Mouse (Mus musculus) stomach, embryonic 14.5 days (tissue): ENCODE data around the gene Rbpj. TPM values are rescaled to one million over a fixed set of nuclear protein-coding genes. Genes with fewer than 3 reads are reported as not detected.

ENCODE experiments used
- ATAC-seq: fragments of 200-750 bp; cut with Nextera tagmentation; 2 replicates; pipeline ENCODE4 v1.8.0; 2017; ENCODE audit warnings: low read depth, moderate TSS enrichment; ENCODE audit not compliant: insufficient number of reproducible peaks, insufficient read depth, low FRiP score
- H3K27ac ChIP-seq: fragments of 300-500 bp; sonication (generic); 2 replicates; pipeline ENCODE4 v1.5.1; 2014; ENCODE audit warnings: mild to moderate bottlenecking, low read length, moderate library complexity, mixed read lengths
- H3K27me3 ChIP-seq: fragments of 300-500 bp; sonication (generic); 2 replicates; pipeline ENCODE4 v1.6.1; 2014; ENCODE audit warnings: low read length, control low read depth, mixed read lengths; ENCODE audit not compliant: control insufficient read depth, insufficient read depth
- H3K36me3 ChIP-seq: fragments of 300-500 bp; sonication (generic); 2 replicates; pipeline ENCODE4 v1.6.1; 2014; ENCODE audit warnings: mild to moderate bottlenecking, control low read depth, low read length, moderate library complexity, mixed read lengths; ENCODE audit not compliant: control insufficient read depth, insufficient read depth
- H3K4me1 ChIP-seq: fragments of 300-500 bp; sonication (generic); 2 replicates; pipeline ENCODE4 v1.6.1; 2014; ENCODE audit warnings: low read length, control low read depth, mixed read lengths; ENCODE audit not compliant: control insufficient read depth, insufficient read depth
- H3K4me2 ChIP-seq: fragments of 300-500 bp; sonication (generic); replicated peaks from 2 replicates; pipeline ENCODE4 v1.6.1; 2014; ENCODE audit warnings: low read depth, low read length, control low read depth
- H3K4me3 ChIP-seq: fragments of 300-500 bp; sonication (generic); 2 replicates; pipeline ENCODE4 v1.5.1; 2014; ENCODE audit warnings: low read depth, low read length, control low read depth
- H3K9ac ChIP-seq: fragments of 300-500 bp; sonication (generic); replicated peaks from 2 replicates; pipeline ENCODE4 v1.6.1; 2014; ENCODE audit warnings: low read depth, mild to moderate bottlenecking, control low read depth, low read length, moderate library complexity, mixed read lengths
- H3K9me3 ChIP-seq: fragments of 300-500 bp; sonication (generic); 2 replicates; pipeline ENCODE4 v1.6.1; 2016; ENCODE audit warnings: low read depth, low read length, control low read depth; ENCODE audit not compliant: control insufficient read depth
- WGBS: fragments of 180-500 bp; shearing (Covaris S2); extraction: QIAGEN DNeasy Blood & Tissue Kit; methylation state at CpG from one replicate; pipeline ENCODE4 v1.1.7; 2014; 5-methylcytosine and 5-hydroxymethylcytosine counted together
- polyA plus RNA-seq: library from polyadenylated mRNA; unstranded; fragments of >200 nt; fragmentation: Nextera tagmentation; extraction: Ambion mirVana; gene quantifications from 2 replicates; pipeline ENCODE4 v1.2.1, GENCODE M21; 2014

Gene Rbpj
- polyA plus RNA-seq, 1 experiment from 2014 or later: 42.4 TPM

DNA sequence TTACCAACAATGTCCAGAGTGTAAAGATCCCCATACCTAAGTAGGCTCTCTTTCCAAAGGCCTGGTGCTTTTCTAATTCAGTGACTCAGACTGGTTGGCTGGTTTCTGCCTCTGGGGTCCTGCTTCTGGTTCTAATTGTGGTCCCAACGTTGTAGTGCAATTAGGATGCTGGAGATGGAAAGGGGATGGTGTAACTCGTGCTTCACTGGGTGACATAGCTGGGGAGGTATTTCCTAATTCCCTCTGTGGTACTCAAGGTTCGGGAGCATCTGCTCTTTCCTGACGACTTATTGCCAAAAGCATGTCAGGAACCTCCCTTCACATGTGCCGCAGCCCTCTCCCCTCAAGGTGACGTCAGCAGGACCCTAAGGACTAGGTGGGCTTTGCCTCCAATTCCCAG, 27.8 kb downstream of the Rbpj start:
- H3K9ac ChIP-seq: no peak overlapping the region
- H3K27ac ChIP-seq: no peak overlapping the region
- 74% methylated on average over 6 of the region's 6 CpGs for WGBS
- no peaks in the 10 kb centered on the region for H3K9me3 ChIP-seq
- no peak overlapping the region for H3K4me2 ChIP-seq
- ATAC-seq: no peak
- no peak overlapping the region for H3K4me3 ChIP-seq
- no peaks in the 10 kb centered on the region for H3K36me3 ChIP-seq
- no peaks in the 10 kb centered on the region for H3K27me3 ChIP-seq
- H3K4me1 ChIP-seq: no peaks in the 10 kb centered on the region

DNA sequence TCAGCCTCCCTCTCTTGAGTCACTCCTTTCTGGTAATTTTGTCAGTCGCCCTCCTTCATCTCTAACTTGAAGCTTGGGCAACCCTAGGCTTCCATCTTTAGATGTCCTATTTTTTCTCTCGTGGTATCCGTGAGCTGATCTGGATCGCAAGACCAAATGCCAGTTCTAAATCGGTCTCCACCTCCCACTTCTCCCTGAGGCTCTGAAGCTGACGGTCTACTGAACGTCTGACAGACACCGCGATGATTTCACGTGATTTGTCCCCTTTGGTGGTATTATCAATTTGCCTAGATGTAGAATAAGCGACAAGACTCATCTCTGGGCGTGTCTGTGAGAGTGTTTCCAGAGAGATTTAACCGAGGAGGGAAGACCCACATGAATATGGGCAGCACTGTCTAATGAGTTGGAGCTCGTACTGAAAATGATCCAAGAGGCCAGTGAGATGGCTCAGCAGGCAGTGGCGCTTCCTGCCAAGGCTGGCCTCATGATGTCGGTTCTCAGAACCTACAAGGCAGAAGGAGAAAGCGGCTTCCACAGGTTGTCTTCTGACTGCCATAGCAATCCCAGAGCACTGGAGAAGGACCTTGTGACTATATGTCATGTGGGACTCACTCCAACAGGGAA, 28.7 kb downstream of the Rbpj start:
- Histone ChIP-seq H3K27me3 (no peaks in the 10 kb centered on the region), H3K9ac (no peak overlapping the region), H3K36me3 (no peaks in the 10 kb centered on the region), H3K4me2 (no peak overlapping the region), H3K4me3 (no peak overlapping the region), H3K4me1 (no peaks in the 10 kb centered on the region), H3K27ac (no peak overlapping the region), H3K9me3 (no peaks in the 10 kb centered on the region)
- ATAC-seq: no peak
- 89% methylated on average over 17 of the region's 17 CpGs for WGBS

DNA sequence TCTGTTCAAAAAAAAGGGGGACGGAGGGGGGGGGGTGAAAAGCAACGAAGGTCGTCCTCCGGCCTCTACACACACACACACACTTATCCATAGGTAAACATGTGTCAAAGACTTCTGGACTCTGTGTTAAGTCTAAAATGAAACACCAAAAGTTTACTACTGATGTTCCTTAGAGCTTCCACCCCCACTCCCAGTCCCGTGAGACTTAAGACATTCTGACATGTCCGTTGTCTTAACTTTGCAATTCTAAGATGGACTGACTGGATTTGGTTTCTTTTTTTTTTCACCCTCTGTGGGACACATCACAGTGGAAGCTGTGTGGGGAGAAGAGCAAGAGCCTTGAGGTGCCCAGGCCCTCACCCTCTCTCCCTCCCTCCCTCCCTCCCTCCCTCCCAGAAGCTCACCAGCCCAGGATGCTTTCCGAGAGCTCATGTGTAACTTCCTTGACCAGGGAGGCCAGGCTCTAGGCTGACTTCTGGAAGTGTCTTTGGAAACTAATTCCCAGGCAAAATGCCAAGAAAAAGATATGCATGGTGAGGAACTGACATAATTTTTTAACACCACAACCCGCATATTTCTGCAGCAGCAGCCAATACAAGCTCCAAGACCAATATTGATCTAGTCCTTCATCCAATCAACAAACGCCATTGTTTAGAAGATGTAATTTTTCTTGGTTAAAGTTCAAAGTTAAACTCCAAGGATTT, 31.0 kb downstream of the Rbpj start:
- ATAC-seq: 0 out of 2 replicates have a peak, but pooled peaks have one; percentile 2
- WGBS: 37% methylated on average over 9 of the region's 9 CpGs

DNA sequence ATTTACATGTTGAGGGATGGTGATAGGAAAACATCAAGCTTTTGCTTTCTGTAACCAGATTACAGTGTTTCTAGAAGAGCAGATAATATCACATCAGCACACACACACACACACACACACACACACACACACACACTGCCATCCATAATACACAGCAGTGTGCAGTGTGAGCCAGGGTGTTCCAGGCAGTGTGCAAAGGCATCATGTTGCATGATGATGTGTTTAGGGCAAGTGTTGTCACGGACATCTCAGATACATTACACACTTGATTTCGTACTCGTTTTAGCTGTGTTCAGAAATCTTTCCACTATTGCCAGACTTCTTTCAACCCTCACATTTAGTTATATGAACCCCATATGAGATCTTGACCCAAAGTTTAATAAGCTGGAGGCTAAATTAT, 33.6 kb downstream of the Rbpj start:
- H3K27me3 ChIP-seq: no peaks in the 10 kb centered on the region
- WGBS: 77% methylated on average over 3 of the region's 3 CpGs
- ATAC-seq: no peak

More for the DNA sequence above, 31.0 kb downstream of the Rbpj start:
- Histone ChIP-seq H3K4me3 (no peak overlapping the region), H3K27ac (peak overlapping the region; percentile 21; the same call in 1 of the 2 replicates), H3K9me3 (no peaks in the 10 kb centered on the region), H3K4me2 (no peak overlapping the region; the same call in 1 of the 2 replicates), H3K4me1 (no peaks in the 10 kb centered on the region), H3K36me3 (no peaks in the 10 kb centered on the region), H3K9ac (no peak overlapping the region), H3K27me3 (no peaks in the 10 kb centered on the region)

DNA sequence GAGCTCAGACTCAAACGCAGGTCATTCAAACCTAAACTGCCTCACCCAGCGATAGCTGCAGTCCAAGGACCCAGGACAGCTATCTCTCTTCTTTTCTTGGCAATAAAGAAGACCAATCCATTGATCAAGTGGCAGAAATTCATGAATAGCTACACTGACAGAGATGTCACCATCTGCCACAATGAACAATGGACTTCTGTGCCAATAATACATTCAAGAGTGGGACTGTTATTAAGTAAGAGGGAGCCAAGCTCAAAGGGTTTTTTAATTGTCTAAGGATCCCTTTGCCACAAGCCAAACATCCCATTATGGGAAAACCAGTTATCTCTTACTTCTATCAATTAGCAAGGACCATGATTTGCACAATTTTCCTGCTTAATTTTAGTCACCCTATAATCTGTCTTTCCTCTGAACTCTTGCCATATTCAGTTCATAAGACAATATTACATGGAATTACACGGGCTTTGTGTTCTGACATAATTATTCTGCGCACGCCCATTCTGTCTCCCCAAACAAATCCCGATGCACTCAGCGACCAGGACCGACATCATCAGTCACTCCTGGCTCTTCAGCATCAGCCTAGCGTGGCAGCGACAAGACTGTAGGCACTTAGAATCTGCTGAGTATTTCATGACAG, 34.7 kb downstream of the Rbpj start:
- 70% methylated on average over 10 of the region's 10 CpGs for WGBS

More for the DNA sequence above, 33.6 kb downstream of the Rbpj start:
- Histone ChIP-seq H3K27ac (no peak overlapping the region), H3K9ac (no peak overlapping the region), H3K36me3 (no peaks in the 10 kb centered on the region), H3K4me3 (no peak overlapping the region), H3K4me1 (no peaks in the 10 kb centered on the region), H3K4me2 (no peak overlapping the region), H3K9me3 (no peaks in the 10 kb centered on the region)

DNA sequence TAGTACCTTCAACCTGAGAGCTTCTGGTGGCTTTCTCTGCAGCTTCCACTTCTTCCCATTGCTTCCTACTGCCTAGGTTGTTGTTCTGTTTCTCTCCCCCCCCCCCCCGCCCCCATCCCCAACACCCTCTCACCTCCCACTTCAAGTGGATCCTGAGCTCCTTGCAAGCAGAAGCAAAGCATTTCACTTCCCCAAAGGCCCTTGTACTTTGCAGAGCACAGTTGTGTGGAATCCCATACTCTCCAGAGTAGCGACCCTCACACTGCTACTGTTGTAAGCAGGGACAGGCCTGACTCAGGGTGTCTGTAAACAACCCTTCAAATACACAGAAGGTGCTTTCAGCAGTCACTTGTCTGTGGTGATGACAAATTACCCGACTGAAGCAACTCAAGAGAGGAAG, 37.3 kb downstream of the Rbpj start:
- Histone ChIP-seq H3K9me3 (no peaks in the 10 kb centered on the region), H3K9ac (no peak overlapping the region), H3K27me3 (no peaks in the 10 kb centered on the region), H3K4me1 (no peaks in the 10 kb centered on the region), H3K27ac (no peak overlapping the region), H3K36me3 (no peaks in the 10 kb centered on the region), H3K4me3 (no peak overlapping the region), H3K4me2 (no peak overlapping the region)
- ATAC-seq: no peak
- WGBS: 44% methylated on average over 2 of the region's 3 CpGs

More for the DNA sequence above, 34.7 kb downstream of the Rbpj start:
- Histone ChIP-seq H3K9ac (no peak overlapping the region), H3K27ac (no peak overlapping the region), H3K36me3 (no peaks in the 10 kb centered on the region), H3K4me1 (no peaks in the 10 kb centered on the region), H3K4me2 (no peak overlapping the region), H3K27me3 (no peaks in the 10 kb centered on the region), H3K4me3 (no peak overlapping the region), H3K9me3 (no peaks in the 10 kb centered on the region)
- no peak for ATAC-seq

DNA sequence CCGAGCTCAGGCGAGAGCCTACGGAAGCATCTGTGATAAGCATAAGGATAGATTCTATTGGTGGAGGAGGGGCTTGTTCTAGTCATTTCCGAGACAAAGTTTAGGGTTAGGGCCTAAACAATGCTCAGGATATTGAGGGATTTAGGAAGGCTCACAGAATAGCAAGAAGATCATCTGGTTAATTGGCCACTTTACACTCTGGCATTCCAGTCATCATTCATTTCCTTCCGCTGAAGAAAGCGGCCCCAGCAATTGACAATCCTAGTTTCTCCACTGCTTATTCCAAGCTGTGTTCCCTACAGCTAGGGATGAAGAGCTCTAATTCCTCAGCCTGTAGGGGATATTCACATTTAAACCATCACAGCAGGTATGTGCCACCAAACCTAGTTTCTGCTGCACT, 39.8 kb downstream of the Rbpj start:
- Histone ChIP-seq H3K9ac (no peak overlapping the region), H3K4me1 (no peaks in the 10 kb centered on the region), H3K27ac (no peak overlapping the region), H3K4me2 (no peak overlapping the region), H3K9me3 (no peaks in the 10 kb centered on the region), H3K27me3 (no peaks in the 10 kb centered on the region), H3K36me3 (no peaks in the 10 kb centered on the region), H3K4me3 (no peak overlapping the region)
- WGBS: 80% methylated on average over 6 of the region's 6 CpGs
- ATAC-seq: no peak

DNA sequence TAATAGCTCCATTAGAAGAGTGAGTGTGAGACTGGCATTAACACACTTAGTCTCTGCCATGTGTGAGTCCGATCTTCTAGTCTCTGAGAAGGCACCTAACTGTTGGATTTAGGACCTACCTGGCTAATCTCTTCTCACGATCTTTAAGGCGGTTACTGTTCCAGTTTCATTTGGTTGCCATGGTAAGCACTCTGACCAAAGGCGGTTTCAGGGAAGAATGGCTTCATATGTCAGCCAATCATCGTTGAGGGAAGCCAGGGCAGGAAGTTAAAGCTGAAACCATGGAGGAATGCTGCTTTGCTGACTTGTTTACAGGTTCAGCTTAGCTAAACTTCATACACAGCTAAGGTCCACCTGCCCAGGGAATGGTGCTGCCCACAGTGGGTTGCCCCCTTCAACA, 41.4 kb downstream of the Rbpj start:
- no peak overlapping the region for H3K27ac ChIP-seq
- H3K27me3 ChIP-seq: no peaks in the 10 kb centered on the region
- H3K4me3 ChIP-seq: no peak overlapping the region
- ATAC-seq: no peak
- no peaks in the 10 kb centered on the region for H3K9me3 ChIP-seq
- no peak overlapping the region for H3K4me2 ChIP-seq
- H3K36me3 ChIP-seq: no peaks in the 10 kb centered on the region
- no peak overlapping the region for H3K9ac ChIP-seq
- WGBS: 79% methylated on average over 5 of the region's 5 CpGs
- no peaks in the 10 kb centered on the region for H3K4me1 ChIP-seq
